Mouse (Mus musculus) T-helper 2 cell (primary cell): ENCODE data around the gene Trf.

Experiments
- in situ Hi-C: fragments of 300-600 bp; cut with MboI, MseI; formaldehyde crosslinking; loops from one replicate; pipeline ENCODE4 v1.15.1; 2025; ENCODE audit warnings: high pct_unique_total_duplicates

The Trf gene

GRCm38 (mm10) chr9:103230151-103230951 is at the start of gene Trf, which contains the start of gene Gm20425:
TSS of gene Trf (minus strand) at chr9:103230444.
TSS of gene Gm20425 (minus strand) at chr9:103230307.
- in situ Hi-C loops = no loop called here

GRCm38 (mm10) chr9:103276876-103277275 is 46.6 kb upstream of the Trf start:
- in situ Hi-C loops = no loop called here

- in situ Hi-C loops = no loop called here
Observed at GRCm38 (mm10) chr9:103275676-103276075, 45.4 kb upstream of the Trf start.

DNA sequence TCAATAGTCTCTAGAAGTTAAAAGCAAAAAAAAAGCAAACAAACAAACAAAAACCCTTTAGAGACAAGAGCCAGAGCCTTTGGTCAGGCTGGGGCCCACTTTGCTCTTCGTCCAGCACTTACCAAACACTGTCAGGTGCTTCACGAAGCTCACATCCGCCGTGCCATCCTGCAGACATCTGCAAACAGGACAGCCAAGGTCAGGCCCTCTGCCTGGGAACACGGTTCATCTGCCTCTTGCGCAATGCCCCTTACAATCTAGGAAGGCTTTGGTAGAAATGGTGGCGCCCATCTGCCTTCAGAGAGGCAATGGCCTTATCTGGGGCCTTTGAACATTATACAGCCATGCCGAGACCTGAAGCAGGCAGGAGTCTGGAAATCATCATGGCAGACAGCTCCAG is 44.6 kb upstream of the Trf start:
- in situ Hi-C loops = no loop called here

DNA sequence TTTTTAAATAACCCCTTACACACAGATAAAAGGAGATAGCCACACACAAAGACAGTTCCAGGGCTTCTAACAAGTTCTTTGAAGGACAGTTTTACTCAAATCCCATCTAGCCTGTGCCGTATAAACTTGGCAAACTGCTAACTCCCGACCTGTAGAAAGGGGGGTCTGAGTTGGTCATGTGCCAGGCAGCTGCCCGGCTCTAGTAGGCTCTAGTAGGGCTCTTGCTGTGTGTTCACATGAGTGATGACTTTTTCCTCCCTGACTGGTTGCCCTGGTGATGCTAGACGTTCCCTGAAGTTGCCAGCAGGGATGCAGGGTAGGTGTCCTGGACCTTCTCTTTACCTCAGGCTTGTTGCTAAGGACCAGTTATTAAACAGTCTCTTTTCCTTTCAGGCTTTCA is 40.9 kb upstream of the Trf start:
- in situ Hi-C loops = no loop called here

DNA sequence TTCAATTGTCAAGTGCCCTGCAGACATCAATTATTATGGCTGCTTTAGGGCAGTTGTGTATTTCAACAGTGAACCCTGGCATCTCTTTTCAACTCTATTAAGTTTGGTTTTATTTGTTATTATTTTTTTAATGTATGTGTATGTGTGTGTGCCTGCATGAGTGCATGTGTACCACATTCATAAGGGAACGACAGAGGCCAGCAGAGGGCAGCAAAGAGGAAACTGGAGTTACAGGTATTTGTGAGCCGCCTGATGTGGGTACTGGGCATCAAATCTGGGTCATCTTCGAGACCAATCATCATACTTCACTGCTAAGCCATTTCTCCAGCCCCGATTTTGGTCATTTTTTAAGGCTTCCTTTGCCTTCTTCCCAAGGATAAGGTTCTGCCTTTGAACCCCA is 35.5 kb upstream of the Trf start:
- in situ Hi-C loops = no loop called here

DNA sequence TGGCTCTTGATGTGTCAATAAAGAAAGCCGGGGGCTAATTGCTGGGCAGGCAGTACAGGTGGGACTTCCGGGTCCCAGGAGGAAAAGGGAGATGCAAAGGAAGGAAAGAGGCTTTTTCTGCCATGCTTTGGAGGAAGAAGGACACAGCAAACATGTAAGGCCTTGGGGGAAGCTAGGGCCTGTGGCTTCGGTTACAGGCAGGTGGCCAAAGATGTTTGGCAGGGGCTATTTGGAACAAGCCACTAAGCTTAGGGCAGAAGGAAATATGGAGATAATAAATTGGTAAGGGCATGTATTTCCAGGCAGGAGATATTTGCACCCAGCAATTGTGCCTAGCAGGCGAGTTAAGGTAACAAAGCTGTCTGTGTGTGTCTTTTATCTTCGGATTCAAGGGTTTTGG is 22.7 kb upstream of the Trf start:
- in situ Hi-C loops = no loop called here

- in situ Hi-C loops = no loop called here
Observed at GRCm38 (mm10) chr9:103248618-103249017, 18.4 kb upstream of the Trf start.

- in situ Hi-C loops = no loop called here
Observed at GRCm38 (mm10) chr9:103246526-103247168, 16.4 kb upstream of the Trf start.

GRCm38 (mm10) chr9:103243640-103244039 is 13.4 kb upstream of the Trf start:
- in situ Hi-C loops = no loop called here

DNA sequence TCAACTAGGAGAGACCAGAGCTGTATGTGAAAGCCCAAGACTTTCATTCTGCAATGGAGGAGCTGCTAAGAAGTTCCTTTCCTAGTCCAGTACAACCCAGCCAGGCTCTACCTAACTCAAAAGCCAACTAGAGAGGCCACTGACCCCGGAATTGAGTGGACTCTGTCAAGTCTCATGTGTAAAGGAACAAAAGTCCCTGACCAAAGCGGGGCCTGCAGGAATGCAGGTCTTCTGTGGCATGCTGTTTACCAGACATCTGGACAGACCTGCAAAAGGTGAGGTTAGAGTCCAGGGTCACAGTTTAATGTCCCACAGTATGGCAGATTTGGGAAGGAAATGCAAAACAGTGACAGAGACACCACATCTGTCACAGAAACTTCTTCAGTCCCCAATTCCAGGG is 11.0 kb upstream of the Trf start:
- in situ Hi-C loops = no loop called here

- in situ Hi-C loops = no loop called here
Observed at GRCm38 (mm10) chr9:103239471-103239870, 9.2 kb upstream of the Trf start.

GRCm38 (mm10) chr9:103234565-103235165 is 4.4 kb upstream of the Trf start:
- in situ Hi-C loops = no loop called here

DNA sequence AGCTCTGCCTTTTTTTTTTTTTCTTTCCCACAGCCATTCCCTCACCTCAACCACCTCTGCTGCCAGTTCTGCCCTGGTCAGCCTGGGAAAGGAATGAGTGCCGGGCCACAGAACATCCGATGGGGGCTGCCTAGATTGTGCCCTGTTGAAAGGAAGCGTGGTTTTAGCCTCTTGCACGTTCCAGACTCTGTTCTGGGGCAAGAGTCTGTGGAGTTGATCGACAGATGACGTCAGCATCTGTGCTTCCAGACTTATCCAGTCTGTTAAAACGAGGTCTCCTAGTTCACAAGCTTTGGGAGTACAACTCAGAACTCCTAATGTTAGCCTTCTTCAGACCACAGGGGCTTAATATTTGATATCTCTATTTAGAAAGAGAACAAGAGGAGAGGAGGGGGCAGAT is 3.8 kb upstream of the Trf start:
- in situ Hi-C loops = no loop called here

DNA sequence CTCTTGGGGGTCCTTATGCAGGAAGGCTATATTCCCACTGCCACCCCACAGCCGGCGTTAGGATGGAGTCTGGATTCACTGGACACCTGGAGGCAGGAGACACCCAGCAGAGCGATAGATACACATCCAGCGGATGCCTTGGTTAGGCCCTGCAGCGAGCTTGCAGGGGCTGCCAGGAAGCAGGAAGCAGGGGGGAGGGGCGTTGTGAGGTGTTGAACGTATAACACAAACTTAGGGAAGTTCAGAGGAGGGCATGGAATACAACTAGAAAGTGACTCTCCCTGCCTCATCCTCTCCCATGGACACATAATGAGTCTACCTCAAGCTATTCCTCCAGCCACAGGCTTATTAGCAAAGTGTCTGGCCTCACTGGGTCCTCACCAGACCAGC is 2.8 kb upstream of the Trf start:
- in situ Hi-C loops = no loop called here

DNA sequence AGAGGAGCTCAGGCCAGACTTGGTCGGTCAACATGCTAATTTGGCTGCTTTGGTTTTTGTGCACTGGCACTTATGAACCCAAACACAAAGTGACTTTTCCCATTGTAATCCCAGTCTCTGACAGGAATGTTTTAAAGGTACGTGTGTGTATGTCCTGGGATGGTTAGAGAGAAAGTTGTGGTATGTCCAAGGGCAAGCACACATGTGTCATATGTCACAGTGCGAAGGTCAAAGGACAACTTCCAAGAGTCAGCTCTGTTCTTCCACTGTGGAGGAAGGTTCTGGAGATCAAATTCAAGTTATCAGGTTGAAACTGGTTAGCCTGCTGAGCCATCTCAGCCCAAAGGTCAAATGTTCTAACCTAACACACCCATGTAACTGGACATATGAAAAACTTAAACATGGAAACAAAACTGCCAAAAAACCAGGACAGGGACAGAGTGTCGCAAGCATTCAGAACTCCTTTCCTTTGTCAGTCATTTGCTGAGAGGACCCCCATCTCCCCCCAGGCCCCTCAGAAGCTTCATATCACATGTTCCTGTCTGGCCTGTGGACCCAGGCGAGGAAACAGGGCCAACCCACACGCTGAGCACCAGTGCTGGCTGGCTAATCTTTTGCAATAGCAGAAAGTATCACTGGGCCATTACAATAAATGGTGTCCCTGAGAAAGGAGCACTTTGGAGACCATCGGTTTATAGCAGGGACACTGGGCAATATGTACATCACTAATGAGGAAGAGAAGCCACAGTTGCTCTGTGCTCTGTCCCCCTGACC is 2.2 kb upstream of the Trf start:
- in situ Hi-C loops = no loop called here

DNA sequence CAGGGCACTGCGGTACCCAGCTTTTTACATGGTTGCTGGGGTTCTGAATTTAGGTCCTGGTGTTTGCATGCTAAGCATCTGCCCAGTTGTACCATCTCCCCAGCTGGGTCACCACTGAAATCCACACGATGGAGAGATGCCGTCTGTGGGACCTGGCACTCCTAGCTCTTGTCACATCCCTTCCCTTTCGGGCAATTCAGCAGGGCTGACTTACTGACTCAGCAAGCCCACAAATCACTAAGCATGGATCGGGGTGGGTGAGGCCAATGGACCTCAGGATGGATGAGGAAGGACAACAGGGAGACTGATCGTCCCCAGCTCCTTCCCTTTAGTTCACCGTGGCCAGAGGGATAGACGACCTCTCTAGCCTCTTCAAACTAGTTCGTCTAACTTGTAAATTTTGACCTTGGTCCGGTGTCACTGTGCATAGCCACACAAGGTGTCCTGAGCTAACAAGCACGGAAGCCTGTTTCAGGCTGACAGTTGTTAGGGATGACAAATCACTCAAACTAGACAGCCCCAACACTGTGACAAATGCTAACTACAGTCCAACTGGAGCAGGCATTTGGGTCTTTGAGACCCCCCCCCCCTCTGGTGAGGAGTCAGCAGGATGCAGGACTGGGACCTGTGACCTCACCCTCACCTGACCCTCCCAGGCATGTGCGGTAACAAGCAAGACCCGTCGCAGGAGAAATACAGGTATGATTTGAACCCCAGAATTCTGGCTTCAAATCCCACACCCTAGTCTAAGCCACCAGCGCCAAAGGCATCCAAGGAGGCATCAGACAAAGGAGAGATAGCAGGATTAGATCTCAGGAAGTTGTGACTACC is 992 bp downstream of the Trf start:
- in situ Hi-C loops = no loop called here

- in situ Hi-C loops = no loop called here
Observed at GRCm38 (mm10) chr9:103228370-103229003, 1.8 kb downstream of the Trf start.

GRCm38 (mm10) chr9:103227760-103228159 is 2.5 kb downstream of the Trf start:
- in situ Hi-C loops = no loop called here

GRCm38 (mm10) chr9:103226806-103227205 is 3.4 kb downstream of the Trf start:
- in situ Hi-C loops = no loop called here

GRCm38 (mm10) chr9:103225464-103225863 is 4.8 kb downstream of the Trf start:
- in situ Hi-C loops = no loop called here
